Mouse (Mus musculus): Measurements from ENCODE around the gene Pdcd2l. TPM values are rescaled to one million over a fixed set of nuclear protein-coding genes. Genes with fewer than 3 reads are reported as not detected.
"Not testable (repeated sequence)": the region's sequence is repeated elsewhere in the genome, so short reads cannot be mapped to it uniquely, and the experiment has no call there.

The Pdcd2l gene
- polyA plus RNA-seq, 1 experiment, result 15.2 TPM

DNA sequence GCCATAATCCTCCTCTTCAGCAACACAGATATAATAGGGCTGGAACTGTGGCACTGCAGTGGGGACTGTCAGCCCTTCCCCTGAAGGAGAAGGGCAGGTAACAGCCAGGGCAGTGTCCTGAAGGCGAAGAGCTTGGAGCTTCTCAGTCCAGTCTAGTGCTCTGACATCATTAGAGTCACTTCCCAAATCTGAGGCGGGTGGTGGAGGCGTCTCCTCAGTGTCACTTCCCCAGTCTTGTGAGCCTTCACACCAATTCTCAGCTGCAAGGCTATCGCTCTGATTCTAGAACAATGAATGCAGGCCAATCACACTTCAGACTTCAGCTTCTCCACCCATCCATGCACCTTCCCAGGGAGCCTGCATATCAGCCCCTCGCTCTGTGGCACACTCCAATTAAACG, 3.6 kb downstream of the Pdcd2l start:
- WGBS, result 81% methylated on average over 6 of the region's 6 CpGs
- Histone ChIP-seq H3K4me3 (ENCODE audit: low read depth, low read length) (no peak overlapping the region), H3K27ac (ENCODE audit: insufficient read depth, low read depth, low read length) (peak overlapping the region; percentile 27; the same call in 1 of the 2 replicates), H3K36me3 (ENCODE audit: control insufficient read depth, insufficient read depth, low read length) (peaks cover 29% of the 10 kb centered on the region), H3K27me3 (ENCODE audit: control insufficient read depth, insufficient read depth, low read length) (no peaks in the 10 kb centered on the region), H3K4me1 (ENCODE audit: control insufficient read depth, insufficient read depth, insufficient read length, low read length) (no peaks in the 10 kb centered on the region)
- TF ChIP-seq POLR2A (IDR thresholded peaks at IDR 0.05; ENCODE audit: low read depth, low read length) (no peak), CTCF (IDR thresholded peaks at IDR 0.05; ENCODE audit: extremely low read depth, insufficient read length, insufficient replicate concordance, low read depth, low read length) (no peak)

DNA sequence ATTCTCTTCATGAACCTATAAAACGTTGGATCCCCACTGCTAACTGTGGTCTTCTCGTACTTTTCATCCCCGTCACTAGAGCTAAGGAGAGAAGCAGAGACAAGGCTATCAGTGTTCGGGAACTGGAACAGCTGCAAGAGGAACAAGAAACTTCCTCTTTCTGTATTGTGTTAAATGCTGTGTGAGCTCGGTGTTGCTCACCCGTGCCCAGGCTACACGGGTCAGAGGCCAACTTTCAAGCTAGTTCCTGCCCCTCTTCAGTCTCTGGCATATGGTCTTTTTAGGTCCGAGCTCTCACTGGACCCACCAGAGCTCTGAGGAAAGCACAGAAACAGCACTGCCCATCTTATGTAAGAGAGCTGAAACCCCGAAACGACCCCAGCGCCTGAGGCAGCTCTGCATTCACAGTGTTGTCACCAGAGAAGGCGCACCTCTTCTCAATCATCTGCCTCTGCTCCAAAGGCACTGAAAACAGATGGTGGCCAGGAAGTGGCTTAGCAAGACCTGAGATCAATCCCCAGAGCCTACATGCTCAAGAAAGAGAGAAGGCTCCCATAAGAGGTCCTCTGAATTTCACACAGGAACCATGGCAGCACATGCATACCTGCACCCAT, 7.0 kb downstream of the Pdcd2l start:
- WGBS, result 79% methylated on average over 12 of the region's 12 CpGs
- H3K27ac ChIP-seq (ENCODE audit: insufficient read depth, low read depth, low read length), result peak overlapping the region; percentile 48
- no peaks in the 10 kb centered on the region for H3K27me3 ChIP-seq (ENCODE audit: control insufficient read depth, insufficient read depth, low read length)
- peaks cover 46% of the 10 kb centered on the region for H3K36me3 ChIP-seq (ENCODE audit: control insufficient read depth, insufficient read depth, low read length)
- no peak overlapping the region for H3K4me3 ChIP-seq (ENCODE audit: low read depth, low read length)
- no peak for TF ChIP-seq CTCF (IDR thresholded peaks at IDR 0.05; ENCODE audit: extremely low read depth, insufficient read length, insufficient replicate concordance, low read depth, low read length)
- no peak for TF ChIP-seq POLR2A (IDR thresholded peaks at IDR 0.05; ENCODE audit: low read depth, low read length)
- H3K4me1 ChIP-seq (ENCODE audit: control insufficient read depth, insufficient read depth, insufficient read length, low read length), result no peaks in the 10 kb centered on the region

DNA sequence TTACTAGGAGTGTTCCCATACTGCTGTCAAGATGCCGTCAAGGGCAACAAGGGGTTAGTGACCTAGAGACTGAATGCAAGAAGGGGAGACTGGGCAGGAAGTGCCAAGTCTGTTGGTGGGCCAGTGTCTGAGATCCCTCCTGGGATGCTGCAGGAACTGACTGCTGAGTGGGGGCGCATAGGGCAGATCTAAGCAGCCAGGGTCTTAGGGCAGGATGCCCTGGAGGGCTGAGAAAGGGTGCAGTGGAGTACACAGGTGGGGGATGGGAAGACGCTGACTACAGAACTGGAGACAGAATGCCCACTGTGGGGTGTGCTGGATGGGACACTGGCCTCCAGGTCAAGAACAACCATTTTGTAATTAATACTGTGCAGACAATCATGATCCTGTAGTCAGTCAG, 12.7 kb downstream of the Pdcd2l start:
- Histone ChIP-seq H3K27me3 (ENCODE audit: control insufficient read depth, insufficient read depth, low read length) (no peaks in the 10 kb centered on the region), H3K27ac (ENCODE audit: insufficient read depth, low read depth, low read length) (no peak overlapping the region), H3K4me3 (ENCODE audit: low read depth, low read length) (no peak overlapping the region), H3K4me1 (ENCODE audit: control insufficient read depth, insufficient read depth, insufficient read length, low read length) (no peaks in the 10 kb centered on the region), H3K36me3 (ENCODE audit: control insufficient read depth, insufficient read depth, low read length) (peaks cover 27% of the 10 kb centered on the region)
- TF ChIP-seq POLR2A (IDR thresholded peaks at IDR 0.05; ENCODE audit: low read depth, low read length) (no peak), CTCF (IDR thresholded peaks at IDR 0.05; ENCODE audit: extremely low read depth, insufficient read length, insufficient replicate concordance, low read depth, low read length) (no peak)
- WGBS, result 88% methylated on average over 3 of the region's 3 CpGs

DNA sequence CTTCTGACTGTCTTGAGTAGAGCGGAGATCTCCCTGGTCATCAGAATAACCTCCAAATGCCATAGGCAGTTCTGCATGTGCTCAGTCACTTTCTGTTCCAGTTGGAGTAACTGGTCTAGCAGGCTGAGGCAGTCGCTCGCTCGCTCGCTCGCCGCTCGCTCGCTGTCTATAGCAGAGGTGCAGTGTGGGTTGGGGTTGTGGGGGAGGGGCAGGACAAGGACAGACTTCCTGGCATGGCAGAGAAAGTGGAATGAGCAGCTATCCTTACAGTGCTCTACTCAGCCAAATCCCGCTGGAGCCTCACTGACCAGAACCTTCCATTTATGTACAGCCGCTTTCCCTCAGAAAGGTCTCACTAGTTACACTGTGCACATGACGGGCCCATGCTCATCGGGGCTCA, 13.1 kb downstream of the Pdcd2l start:
- Histone ChIP-seq H3K4me3 (ENCODE audit: low read depth, low read length) (no peak overlapping the region), H3K36me3 (ENCODE audit: control insufficient read depth, insufficient read depth, low read length) (peaks cover 23% of the 10 kb centered on the region), H3K27ac (ENCODE audit: insufficient read depth, low read depth, low read length) (no peak overlapping the region), H3K27me3 (ENCODE audit: control insufficient read depth, insufficient read depth, low read length) (no peaks in the 10 kb centered on the region), H3K4me1 (ENCODE audit: control insufficient read depth, insufficient read depth, insufficient read length, low read length) (no peaks in the 10 kb centered on the region)
- WGBS, result 96% methylated on average over 13 of the region's 13 CpGs
- TF ChIP-seq POLR2A (IDR thresholded peaks at IDR 0.05; ENCODE audit: low read depth, low read length) (no peak), CTCF (IDR thresholded peaks at IDR 0.05; ENCODE audit: extremely low read depth, insufficient read length, insufficient replicate concordance, low read depth, low read length) (no peak)

DNA sequence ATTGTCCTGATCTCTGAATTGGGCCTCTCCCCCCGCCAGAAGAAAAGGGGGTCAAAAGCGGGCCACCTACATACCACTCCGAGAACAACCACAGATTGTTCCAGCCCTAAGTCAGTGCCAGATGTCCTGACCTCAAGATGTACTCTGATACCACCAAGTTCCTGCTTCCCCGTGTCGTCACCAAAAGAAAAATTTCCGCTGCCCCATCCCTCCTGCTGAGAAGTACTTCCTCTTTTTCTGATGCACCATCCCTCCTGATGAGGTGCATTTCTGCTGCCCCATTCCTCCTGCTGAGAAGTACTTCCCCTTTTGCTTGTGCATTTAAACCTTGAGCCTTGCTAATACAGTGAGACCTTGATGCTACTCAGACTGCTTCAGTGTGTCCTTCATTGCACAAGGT, 20.2 kb downstream of the Pdcd2l start:
- not testable (repeated sequence) for H3K36me3 ChIP-seq (ENCODE audit: control insufficient read depth, insufficient read depth, low read length); H3K4me3 ChIP-seq (ENCODE audit: low read depth, low read length); H3K4me1 ChIP-seq (ENCODE audit: control insufficient read depth, insufficient read depth, insufficient read length, low read length); H3K27me3 ChIP-seq (ENCODE audit: control insufficient read depth, insufficient read depth, low read length); H3K27ac ChIP-seq (ENCODE audit: insufficient read depth, low read depth, low read length)
- 90% methylated on average over 6 of the region's 6 CpGs for WGBS

DNA sequence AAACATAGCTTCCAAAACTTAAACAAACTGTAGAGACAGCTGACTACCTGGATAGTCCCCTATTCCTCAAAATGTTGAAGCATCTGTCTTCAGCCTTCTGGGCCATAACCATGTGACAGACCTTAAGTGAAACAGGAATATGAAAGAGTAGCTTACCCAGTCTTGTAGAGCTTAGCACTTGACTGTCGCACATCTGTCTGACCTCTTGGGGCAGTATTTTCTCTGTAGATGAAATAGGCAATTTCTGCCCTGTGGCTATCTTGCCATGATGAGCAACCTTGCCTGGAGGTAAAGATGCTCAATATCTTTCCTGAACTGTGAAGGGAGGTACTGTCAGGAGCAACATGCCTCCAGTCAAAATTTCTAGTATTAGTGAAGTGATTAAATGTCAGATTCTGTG, 24.2 kb downstream of the Pdcd2l start:
- Histone ChIP-seq H3K27me3 (ENCODE audit: control insufficient read depth, insufficient read depth, low read length) (no peaks in the 10 kb centered on the region), H3K4me3 (ENCODE audit: low read depth, low read length) (no peak overlapping the region), H3K27ac (ENCODE audit: insufficient read depth, low read depth, low read length) (no peak overlapping the region), H3K4me1 (ENCODE audit: control insufficient read depth, insufficient read depth, insufficient read length, low read length) (no peaks in the 10 kb centered on the region), H3K36me3 (ENCODE audit: control insufficient read depth, insufficient read depth, low read length) (no peaks in the 10 kb centered on the region)
- TF ChIP-seq POLR2A (IDR thresholded peaks at IDR 0.05; ENCODE audit: low read depth, low read length) (no peak), CTCF (IDR thresholded peaks at IDR 0.05; ENCODE audit: extremely low read depth, insufficient read length, insufficient replicate concordance, low read depth, low read length) (no peak)
- WGBS, result 45% methylated on average over 1 of the region's 1 CpGs

DNA sequence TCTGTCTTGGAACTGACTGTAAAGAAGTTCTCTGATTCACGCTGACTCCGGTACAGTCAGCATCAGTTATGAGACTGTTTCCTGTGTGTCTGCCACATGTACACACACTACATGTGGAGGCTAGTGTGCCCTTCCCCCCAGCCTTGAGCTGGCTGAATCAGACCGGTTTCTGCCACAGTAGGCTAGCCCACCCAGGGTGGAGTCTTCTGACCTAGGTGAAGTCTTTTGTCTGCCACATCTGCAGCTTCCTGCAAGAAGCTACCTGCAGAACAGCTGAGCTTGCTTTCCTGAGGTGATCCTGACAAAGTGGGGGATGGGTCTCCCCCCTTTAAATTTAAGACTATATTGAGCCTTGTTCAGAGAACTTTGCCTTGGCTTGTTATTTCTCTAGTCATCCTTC, 27.0 kb downstream of the Pdcd2l start, which contains the start of gene Uba2:
Uba2 (minus strand) TSS at position 146 of the 400 bp plus-strand sequence.
- Histone ChIP-seq H3K27me3 (ENCODE audit: control insufficient read depth, insufficient read depth, low read length) (no peaks in the 10 kb centered on the region), H3K4me3 (ENCODE audit: low read depth, low read length) (peak within 1 kb of the TSS; percentile 71), H3K4me1 (ENCODE audit: control insufficient read depth, insufficient read depth, insufficient read length, low read length) (no peaks in the 10 kb centered on the region), H3K27ac (ENCODE audit: insufficient read depth, low read depth, low read length) (no peak within 1 kb of the TSS; the same call in 1 of the 2 replicates), H3K36me3 (ENCODE audit: control insufficient read depth, insufficient read depth, low read length) (peaks cover 6% of the 10 kb centered on the region; the same call in 1 of the 2 replicates)
- 85% methylated on average over 3 of the region's 3 CpGs for WGBS
- TF ChIP-seq CTCF (IDR thresholded peaks at IDR 0.05; ENCODE audit: extremely low read depth, insufficient read length, insufficient replicate concordance, low read depth, low read length) (no peak), POLR2A (IDR thresholded peaks at IDR 0.05; ENCODE audit: low read depth, low read length) (no peak)
